Mouse (Mus musculus) T-cell, adult 2 months (primary cell): Measurements from ENCODE around the gene Fam53b.
"Not testable (repeated sequence)": the region's sequence is repeated elsewhere in the genome, so short reads cannot be mapped to it uniquely, and the experiment has no call there.

Experiments
- DNase-seq: peaks from one replicate; pipeline ENCODE4 v3.0.0; 2022; ENCODE audit warnings: low spot score

The Fam53b gene

DNA sequence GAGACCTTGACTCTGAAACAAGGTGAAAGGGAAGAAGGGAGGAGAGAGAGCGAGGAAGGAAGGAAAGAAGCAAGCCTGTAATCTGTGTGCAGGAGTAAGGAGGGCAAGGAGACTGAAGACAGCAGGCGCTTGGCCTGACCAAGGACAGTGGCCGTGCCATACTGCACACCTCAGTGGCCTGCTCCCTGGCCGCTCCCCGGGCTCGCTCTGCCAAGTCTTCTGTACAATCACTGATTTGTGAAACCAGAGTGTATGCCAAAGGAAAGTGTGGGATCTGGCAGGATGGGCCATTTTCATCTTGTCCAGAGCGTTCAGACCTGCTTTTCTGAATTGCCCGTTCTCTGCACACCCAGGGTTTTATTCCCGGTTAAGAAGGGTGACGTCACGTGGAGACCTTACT, 132.4 kb downstream of the Fam53b start:
- DNase-seq: no peak

DNA sequence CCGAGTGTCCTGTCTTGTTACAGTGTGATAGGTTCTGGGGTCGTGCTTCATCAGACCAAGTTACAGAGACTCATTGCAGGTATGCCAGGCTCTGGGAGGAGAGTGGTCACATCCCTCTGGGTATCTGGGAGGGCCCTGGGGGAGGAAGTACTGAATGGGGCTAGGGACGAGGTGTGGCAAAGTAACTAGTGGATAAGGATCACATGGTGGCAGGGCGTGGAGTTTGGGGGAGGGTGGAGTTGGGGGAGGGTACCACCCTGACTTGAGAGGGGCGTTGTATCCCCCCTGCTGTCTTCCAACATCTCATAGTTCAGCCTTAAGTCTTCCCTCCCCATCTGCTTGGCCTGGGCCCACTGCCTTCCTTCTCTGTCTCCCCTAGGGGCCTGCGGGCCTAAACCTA, 134.1 kb downstream of the Fam53b start:
- no peak for DNase-seq

DNA sequence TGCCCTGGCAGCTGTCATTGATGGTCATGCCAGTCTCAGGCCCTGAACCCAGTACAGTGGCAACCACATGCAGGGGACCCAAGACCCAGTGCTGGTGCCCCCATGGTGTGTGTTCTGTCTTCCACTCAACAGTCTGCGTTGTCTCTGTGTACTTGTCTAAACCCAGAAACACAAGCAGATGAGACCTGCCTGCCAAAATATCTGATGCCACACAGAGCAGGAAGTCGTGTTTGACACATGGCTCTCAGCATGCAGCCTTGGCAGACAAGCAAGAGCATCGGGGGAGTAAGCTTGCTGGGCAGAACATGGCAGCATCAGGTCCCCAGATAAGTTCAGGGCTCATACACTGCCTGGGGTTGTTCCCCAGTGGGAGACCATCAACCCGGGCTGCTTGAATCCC, 134.6 kb downstream of the Fam53b start:
- no peak for DNase-seq

DNA sequence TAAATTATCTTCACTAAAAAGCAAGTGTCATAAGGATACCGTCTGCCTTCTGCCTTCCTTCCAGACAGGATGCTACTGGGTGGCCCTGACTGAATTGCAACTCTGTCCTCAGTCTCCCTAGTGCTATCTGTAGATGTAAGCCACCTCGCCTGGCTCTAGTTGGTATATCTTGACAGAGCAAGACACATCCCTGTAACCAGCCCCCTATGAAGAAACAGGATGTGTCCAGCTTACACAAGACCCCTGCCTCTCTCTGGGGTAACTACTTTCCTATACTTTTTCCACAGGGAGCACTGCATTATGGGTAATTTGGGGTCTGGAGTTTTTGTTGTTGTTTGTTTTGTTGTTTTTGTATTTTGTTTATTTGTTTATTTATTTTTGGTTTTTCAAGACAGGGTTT, 137.8 kb downstream of the Fam53b start:
- no peak for DNase-seq

DNA sequence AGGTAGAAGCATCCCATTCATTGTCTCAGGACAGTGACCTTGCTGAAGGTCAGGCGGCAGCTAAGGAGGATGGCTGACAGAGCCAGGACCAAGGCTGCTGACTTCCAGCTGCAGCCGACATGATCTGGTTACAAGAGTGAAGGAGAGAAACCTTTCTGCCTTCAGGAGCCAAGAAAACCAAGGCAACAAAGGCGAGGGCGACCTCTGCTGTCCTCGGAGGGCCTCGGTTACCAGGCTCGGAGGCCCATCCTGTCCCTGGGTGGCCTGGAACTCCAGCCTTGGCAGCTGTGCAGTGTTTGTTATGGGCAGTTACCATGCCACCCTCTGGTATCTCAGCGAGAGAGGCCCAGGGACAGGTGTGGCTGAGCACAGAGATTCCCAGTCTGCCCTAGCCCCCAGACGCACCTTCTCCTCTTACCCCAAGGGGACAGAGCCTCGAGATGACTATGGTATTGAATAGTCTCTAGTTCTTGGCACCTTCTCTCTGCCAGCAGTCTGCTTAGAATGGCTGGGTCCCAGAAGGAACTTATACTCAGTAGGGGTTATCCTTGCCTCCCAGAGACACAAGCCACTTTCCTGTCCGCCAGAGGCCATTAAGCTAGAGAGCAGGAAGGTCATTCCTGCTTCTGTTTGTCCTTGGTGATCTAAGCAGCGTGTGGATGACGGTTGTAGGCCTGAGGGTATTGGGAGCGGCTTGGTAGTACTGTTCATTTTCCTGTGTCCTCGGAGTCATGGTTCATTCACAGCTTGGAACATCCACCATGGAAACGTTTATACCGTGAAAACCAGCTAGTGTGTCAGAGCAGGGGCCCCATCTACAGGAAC, 139.5 kb downstream of the Fam53b start:
- DNase-seq: no peak

DNA sequence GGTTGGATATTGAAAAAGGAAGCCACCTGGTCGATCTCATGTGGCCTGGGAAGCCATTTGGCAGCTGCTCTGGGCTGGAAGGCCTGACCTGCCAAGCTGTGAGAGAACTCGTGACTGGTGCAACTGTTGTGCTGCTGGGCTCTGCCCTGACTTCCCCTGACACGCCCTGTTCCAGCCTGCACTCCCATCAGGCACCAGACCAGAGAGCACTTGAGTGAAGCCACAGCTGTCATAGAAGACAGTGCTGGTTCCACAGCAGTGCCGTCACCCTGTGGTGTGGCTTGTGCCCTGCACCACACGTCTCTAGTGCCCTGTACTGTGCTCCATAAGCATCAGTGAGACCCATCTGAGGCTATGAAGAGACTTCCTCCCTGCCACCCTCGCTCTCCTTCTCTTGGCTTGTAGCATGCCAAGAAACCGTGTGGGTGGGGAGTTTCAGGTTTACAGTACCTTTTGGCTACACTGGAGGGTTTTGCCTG, 141.2 kb downstream of the Fam53b start:
- DNase-seq: peak; percentile 37

DNA sequence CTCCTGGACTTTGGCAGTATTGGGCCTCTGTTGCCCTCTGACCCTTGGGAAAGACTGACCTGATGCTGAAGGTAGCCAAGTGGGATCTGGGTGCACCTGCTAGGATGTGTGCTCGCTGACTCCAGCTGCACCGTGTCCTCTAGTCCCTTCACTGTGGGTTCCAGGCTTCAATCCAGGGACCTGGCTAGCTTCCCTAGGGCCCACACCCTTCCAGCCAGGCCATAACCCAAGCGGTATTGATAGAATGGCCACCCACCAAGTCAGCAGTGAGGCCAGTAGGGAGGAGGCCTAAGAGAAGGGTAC, 142.9 kb downstream of the Fam53b start:
- no peak for DNase-seq

DNA sequence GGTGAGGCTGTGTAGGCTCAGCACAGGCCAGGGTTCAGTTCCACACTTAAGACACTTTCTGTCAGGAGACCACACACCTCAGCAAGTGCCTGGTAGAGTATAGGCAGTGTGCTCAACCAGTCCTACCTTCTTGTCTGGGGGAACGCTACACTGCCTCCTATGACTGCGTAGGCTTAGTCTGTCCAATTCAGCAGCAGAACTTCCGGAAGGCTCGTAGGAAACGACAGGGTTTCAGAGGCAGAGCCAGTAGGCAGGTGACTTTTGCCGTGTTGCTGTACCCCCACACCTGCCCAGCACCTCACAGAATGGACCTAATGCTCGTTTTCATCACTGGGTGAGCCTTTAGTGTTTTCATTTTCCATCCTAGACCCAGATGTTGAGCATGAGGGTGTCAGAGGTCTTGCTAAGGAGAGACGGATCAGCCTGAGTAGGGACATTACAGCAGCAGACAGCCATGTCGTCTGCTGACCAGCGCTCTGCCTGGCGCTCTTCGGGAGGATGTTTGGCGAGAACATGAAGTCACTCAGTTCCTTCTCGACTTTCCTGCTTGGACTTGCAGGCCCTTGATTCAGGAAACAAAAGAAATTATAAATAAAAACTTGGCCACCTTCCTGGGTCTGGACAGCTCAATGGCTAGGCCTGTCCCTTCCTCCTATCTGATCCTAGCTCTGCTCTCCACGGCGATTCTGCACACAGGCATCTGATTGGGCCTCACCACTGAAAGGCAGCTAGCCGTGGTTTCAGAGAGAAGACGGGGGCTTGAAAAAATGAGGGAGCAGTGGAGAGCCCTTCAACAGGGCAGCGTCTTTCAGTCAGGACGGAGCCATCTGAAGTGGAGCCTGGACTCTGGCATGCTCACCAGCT, 143.5 kb downstream of the Fam53b start:
- DNase-seq: no peak

DNA sequence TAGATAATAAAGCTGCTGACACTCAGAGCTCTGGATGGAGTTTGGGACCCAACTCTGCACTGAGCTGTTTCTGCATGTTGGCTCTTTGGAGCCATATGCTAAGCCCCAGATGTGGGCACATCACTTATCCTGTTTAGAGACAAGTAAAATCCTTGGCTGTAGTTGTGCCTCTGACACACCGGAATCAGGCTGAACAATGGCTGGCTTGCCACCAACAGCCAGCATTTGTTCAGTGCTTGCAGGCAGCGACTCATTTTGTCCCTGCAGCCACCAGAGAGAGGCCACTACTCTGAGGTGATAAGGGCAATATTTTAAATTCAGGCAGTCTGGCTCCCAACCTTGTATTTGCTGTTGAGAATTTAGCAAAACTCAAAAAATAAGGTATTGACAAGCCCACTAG, 145.1 kb downstream of the Fam53b start:
- no peak for DNase-seq

DNA sequence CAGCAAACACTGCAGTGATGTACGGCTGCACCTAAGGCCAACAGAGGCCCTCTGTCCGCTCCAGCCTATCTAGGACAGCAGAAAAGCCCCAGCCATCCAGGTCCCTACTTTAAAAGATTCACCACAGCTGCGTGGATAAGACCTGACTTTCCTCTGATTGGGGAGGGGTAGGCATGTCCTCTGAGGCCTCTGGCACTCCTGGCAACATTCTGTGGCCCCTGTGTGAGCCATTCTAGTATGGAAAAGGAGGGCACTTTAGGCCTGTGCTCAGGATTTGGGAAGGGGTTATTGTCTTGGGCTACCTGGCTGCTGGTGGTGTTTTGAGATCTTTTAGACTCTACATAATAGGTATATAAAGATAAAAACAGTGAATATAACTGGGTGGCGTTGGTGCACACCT, 147.2 kb downstream of the Fam53b start:
- no peak for DNase-seq

DNA sequence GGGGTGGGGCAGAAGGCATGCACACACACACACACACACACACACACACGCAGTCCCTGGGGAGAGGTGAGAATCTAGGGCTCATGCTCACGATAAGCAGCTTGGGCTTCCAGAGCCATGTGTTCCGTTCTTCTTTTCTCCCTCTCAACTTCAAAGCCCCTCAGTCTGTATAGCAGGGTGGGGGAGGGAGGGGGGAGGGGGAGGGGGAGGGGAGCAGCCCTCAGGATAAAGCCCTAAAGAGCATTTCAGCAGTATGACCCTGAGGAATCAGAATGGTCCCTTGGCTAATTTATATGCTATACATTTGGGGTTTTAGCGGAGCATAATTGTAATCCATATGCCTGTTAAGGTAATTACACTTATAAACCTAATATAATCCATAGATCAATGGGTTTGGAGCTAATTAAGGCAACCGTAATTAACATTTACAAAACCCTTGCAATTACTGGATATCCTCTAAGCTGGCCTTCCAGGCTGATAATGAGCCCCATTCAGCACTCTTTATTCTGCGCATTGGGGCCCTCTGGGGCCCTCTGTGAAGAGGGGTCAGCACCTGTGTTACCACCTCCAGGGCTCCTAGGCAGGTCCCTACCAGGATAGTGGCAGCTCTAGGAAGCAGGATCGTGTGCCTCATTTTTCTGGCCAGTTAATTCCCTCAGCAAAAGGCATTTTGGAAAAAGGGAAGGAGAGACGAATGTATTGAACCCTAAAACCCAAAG, 147.9 kb downstream of the Fam53b start:
- DNase-seq: no peak

DNA sequence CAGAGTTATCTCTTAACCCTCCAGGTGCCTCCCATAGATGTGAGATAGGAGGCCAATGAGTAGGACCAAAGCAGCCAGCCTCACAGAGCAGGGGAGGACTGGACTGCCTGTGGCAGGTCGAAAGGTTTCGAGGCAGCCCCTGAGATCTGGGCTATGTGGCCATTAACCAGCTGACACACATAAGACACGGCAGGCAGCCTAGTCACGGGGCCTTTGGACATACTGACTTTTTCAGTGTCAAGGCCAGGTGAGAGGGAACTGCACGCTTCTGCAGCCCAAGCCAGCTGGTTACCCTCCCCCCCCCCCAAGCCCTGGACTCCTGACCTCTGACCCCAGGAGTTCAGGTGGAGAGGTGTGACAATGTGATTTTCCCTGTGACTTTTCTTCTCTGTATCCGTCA, 148.9 kb downstream of the Fam53b start:
- DNase-seq: no peak

DNA sequence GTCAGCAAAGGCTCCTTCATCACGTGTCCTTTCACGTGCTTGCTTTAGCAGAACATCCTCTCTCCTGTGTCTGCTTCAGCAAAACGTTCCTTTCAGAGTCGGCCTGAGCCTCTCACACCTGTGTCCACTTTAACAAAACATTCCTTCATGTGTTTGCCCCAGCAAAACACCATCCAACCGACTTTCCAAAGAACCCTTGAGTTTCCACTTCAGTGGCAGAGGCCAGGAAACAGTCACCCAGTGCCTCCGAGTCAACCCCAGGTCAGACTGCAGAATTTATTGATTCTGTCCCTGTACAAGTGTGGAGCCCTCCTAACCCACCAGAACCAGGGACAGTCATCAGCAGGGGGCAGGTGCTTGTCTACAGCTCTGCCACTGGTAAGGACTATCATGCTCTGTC, 150.9 kb downstream of the Fam53b start:
- DNase-seq: not testable (repeated sequence)
